Mouse (Mus musculus): ENCODE data around the gene Ano6.

DNA sequence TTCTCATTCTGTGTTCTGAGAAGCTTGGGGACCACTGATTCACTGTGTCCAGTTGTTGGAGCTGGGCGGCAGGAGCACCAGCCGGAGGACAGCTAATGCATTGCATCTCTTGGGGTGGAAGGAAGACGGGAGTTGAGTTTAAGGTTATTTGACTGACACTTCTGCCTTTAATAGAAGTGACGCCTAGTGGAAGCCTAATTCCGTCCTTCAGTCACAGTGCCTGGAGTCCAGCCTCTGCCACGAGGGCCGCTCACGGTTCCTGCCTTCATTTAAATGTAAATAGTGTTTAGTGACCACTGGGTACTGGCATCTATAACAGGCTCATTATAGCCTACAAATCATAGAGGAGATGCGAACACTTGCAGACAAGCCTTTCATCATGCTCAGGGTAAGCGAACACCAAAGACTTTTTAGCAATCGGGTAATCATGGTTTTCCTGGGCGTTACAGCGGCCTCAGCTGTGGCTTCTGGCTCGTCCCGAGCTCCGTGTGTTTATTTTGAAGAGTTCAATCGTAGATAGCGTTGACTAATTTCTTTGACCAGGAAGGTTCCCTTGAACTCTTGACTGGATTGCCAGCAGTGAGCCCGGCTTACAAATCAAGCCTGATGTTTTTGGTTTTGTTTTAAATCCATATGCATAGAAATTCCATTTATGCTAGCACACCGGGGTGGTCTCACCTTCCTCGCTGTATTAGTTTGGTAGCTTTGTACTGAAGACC lies 10.8 kb downstream of the Ano6 start:
- TF ChIP-seq CTCF (IDR thresholded peaks at IDR 0.05; ENCODE audit: extremely low read depth, insufficient read depth, insufficient read length, insufficient replicate concordance), result no peak
- no peak for TF ChIP-seq POLR2A (IDR thresholded peaks at IDR 0.05; ENCODE audit: low read depth, low read length)

Measured in spleen, adult 2 months (tissue).